Mouse (Mus musculus): ENCODE measurements at regions not wholly inside any gene's neighbourhood (a gene's known extent, or its start where the extent isn't known, plus 50 kb on each side); places are given as distances from the start of the nearest gene placed in this dataset.

DNA sequence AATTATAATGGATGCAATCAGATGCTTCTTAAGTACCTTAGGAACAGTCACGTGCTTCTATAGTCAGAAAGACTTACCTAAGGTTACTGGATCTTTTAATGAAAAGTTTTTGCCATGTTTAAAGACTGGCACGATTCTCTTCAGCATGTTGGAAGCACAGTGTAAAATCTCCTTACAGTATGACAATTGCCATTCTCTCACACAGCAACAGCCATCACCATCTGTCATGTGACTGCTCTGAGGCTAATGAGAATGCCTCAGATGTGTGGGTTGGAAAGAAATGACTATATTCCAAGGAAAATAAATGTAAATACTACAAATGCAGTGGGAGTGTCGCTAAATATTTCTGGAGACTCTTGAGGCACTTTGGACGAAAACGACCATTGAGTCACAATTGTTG lies 670.8 kb downstream of the Cetn3 start:
- H3K36me3 ChIP-seq, result no peaks in the 10 kb centered on the region
- no peak for ATAC-seq (ENCODE audit: insufficient number of reproducible peaks, low FRiP score)
- no peak overlapping the region for H3K4me3 ChIP-seq
- no peak overlapping the region for H3K4me2 ChIP-seq
- no peaks in the 10 kb centered on the region for H3K9me3 ChIP-seq (replicated peaks)
- no peak overlapping the region for H3K27ac ChIP-seq (ENCODE audit: poor library complexity, severe bottlenecking)
- no peaks in the 10 kb centered on the region for H3K4me1 ChIP-seq (replicated peaks)
- no peak overlapping the region for H3K9ac ChIP-seq
- H3K27me3 ChIP-seq (replicated peaks), result no peaks in the 10 kb centered on the region
- WGBS, result 79% methylated on average over 5 of the region's 5 CpGs

DNA sequence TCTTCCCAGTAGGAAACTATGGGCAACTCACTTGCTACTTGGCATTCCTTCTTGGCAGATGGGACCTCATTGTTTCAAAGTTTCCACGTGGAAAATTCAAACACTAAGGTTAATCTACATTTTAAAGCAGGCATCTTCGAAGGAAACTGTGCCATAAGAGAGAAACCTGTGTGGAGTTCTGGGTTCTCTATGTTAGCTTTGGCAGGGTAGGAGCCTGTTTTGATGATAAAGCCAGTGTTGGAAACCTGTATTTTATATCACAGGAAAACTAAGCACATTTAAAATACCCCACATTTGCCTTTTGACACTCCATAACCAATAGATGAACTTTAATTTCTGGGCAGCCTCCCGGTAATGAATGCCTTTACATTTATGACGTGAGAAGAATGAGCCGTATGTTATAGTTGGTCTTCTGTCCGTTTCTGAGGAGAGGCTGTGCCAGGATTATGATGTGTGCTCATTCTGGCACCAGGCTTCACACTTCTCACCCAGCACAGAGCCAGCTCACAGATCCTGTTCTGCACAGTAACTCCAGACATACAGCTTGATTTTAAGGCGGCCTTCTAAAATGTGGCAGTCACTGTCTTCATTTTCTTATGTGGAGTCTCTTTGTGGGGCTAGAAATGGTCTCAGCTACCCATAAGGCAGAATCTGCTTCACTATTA lies 700.5 kb downstream of the Cetn3 start:
- H3K36me3 ChIP-seq, result no peaks in the 10 kb centered on the region
- ATAC-seq (ENCODE audit: insufficient number of reproducible peaks, low FRiP score), result no peak
- WGBS, result 73% methylated on average over 7 of the region's 7 CpGs
- H3K27me3 ChIP-seq (replicated peaks), result no peaks in the 10 kb centered on the region
- no peaks in the 10 kb centered on the region for H3K9me3 ChIP-seq (replicated peaks)
- H3K27ac ChIP-seq (ENCODE audit: poor library complexity, severe bottlenecking), result no peak overlapping the region
- no peak overlapping the region for H3K4me3 ChIP-seq
- no peak overlapping the region for H3K9ac ChIP-seq
- no peaks in the 10 kb centered on the region for H3K4me1 ChIP-seq (replicated peaks)
- no peak overlapping the region for H3K4me2 ChIP-seq

DNA sequence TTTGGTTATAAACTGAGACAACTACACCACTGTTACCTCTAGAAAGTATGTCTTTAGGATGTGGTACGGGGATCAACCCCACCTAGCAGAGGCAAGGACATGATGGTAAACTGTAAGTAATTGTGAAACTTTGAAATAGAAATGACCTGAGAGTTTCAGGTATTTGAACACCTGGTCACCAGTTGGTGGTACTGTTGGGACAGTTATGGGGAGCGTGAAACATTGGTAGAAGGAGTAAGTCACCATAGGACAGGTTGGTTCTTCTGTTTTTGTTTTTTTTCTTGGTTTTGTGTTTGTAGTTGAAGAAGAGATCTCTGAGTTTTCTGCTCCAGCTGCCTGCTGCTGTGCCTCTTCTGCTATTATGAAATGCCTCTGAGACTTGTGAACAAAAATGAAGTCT lies 713.7 kb downstream of the Cetn3 start:
- H3K4me3 ChIP-seq, result no peak overlapping the region
- ATAC-seq (ENCODE audit: insufficient number of reproducible peaks, low FRiP score), result no peak
- WGBS, result 76% methylated on average over 2 of the region's 2 CpGs

DNA sequence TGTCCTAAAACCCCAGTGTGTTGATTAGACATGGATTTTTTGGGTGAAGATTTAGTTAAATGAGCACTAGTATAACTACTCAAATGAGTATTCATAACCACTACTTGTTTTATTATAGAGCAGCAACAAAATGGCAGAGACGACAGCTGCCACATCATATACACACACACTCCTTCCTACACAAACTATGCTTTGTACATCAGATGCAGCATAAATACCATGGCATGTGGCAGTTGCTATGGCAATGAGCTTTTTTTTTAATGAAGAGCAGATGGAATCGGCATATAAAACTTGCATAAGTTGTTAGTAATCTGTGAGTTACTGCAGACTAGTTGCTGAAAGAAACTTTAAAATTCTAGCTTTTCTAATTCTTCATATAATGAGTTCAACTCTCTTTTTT lies 725.3 kb downstream of the Cetn3 start:
- no peaks in the 10 kb centered on the region for H3K36me3 ChIP-seq
- no peak for ATAC-seq (ENCODE audit: insufficient number of reproducible peaks, low FRiP score)

More for the DNA sequence above, 713.7 kb downstream of the Cetn3 start:
- Histone ChIP-seq H3K27me3 (replicated peaks) (no peaks in the 10 kb centered on the region), H3K9ac (no peak overlapping the region), H3K4me1 (replicated peaks) (no peaks in the 10 kb centered on the region), H3K4me2 (no peak overlapping the region), H3K9me3 (replicated peaks) (no peaks in the 10 kb centered on the region), H3K27ac (ENCODE audit: poor library complexity, severe bottlenecking) (no peak overlapping the region), H3K36me3 (no peaks in the 10 kb centered on the region)

DNA sequence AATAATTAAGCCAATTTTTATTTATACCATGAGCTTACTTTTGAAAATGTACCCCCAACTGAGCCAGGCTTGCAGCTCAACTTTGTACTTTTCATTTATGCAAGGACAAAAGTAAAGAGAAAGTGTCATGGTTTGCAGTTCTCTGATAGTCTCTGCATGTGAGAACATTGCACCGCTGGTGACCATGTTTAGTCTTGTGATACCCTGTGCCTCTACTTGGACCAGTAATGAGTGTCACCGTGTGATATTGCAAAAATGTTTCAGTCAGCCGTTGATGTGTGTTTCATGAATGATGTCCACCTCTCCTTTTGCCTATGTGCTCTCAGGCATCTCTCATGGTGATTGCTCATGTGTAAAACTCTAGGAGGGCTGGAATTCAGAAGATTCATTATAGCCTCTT lies 726.6 kb downstream of the Cetn3 start:
- H3K36me3 ChIP-seq, result no peaks in the 10 kb centered on the region
- no peak overlapping the region for H3K9ac ChIP-seq
- no peak overlapping the region for H3K27ac ChIP-seq (ENCODE audit: poor library complexity, severe bottlenecking)
- no peaks in the 10 kb centered on the region for H3K9me3 ChIP-seq (replicated peaks)
- WGBS, result 82% methylated on average over 3 of the region's 3 CpGs
- H3K4me2 ChIP-seq, result no peak overlapping the region
- H3K27me3 ChIP-seq (replicated peaks), result no peaks in the 10 kb centered on the region
- no peaks in the 10 kb centered on the region for H3K4me1 ChIP-seq (replicated peaks)
- H3K4me3 ChIP-seq, result no peak overlapping the region
- ATAC-seq (ENCODE audit: insufficient number of reproducible peaks, low FRiP score), result no peak

More for the DNA sequence above, 725.3 kb downstream of the Cetn3 start:
- Histone ChIP-seq H3K27ac (ENCODE audit: poor library complexity, severe bottlenecking) (no peak overlapping the region), H3K4me2 (no peak overlapping the region), H3K27me3 (replicated peaks) (no peaks in the 10 kb centered on the region), H3K4me1 (replicated peaks) (no peaks in the 10 kb centered on the region), H3K4me3 (no peak overlapping the region), H3K9ac (no peak overlapping the region), H3K9me3 (replicated peaks) (no peaks in the 10 kb centered on the region)
- 84% methylated on average over 2 of the region's 2 CpGs for WGBS
